Mouse (Mus musculus) adrenal gland, adult (tissue): Measurements from ENCODE around the gene Iqcf4.

Source experiments
- DNase-seq, 2 experiments: peaks; one replicate each; pipeline ENCODE4 v3.0.0; 2022 to 2023; ENCODE audit warnings: low spot score in 1 of 2; ENCODE audit not compliant: inconsistent age in 2 of 2

The Iqcf4 gene

DNA sequence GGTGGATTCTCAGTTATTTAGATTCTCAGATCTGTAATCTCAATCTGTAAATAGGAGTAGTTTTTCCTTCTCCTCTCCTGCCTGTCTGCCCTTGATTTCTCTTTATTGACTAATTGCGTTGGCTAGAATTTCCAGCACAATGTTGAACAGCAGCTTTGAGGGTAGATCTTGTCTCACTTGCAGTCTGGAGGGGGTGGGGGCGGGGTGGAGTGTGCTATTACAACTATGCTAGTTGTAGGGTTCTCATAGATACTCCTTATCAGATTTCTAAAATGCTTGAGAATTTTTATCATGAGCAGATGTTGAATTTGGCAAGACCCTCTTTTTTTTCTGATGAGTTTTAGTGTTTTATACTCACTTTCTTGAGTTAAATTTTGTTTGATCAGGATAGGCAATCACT is 51.4 kb downstream of the Iqcf4 start:
- no peak for DNase-seq
